Mouse (Mus musculus): ENCODE measurements around the gene Lipa.
A peak's percentile ranks its signal among the peaks of the same experiment; 100 is the strongest.

Lipa gene

DNA sequence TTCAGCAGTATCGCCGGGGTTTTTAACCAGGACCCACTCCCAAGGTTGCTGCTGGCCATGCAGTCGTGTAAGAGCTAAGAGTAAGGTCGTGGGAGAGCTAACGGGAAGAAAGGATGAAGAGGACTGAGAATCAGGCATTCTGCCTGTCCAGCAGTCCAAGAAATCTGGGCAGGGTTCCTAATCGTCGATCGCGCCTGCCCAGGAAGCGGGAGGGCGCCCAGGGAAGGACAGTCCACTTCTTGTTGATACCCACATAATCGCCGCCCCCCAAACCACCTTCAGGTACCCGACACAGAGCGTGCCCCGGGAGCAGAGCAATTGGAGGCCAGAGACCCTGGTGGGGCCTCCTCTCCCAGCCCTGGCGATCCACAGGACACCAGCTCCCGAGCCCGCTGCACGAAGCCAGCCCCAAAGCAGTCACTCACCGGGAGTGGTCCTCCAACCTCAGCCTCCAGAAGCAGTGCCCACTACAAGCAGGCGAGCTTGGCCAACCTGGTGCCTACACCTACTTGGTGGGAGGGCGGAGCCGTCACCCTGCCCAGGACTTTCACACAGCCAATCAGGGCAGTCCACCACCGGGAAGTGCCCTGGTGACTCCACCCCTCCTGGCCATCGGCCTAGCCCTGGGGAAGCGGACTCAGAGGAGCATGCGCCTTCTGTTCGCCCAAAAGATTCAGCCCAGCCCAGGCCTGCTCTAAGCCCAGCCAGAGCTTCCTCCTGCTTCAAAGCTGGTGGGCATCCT, at the start of gene Lipa:
Lipa (minus strand) TSS at position 534 of the 742 bp plus-strand sequence.
- peak; percentile 98 for DNase-seq

DNA sequence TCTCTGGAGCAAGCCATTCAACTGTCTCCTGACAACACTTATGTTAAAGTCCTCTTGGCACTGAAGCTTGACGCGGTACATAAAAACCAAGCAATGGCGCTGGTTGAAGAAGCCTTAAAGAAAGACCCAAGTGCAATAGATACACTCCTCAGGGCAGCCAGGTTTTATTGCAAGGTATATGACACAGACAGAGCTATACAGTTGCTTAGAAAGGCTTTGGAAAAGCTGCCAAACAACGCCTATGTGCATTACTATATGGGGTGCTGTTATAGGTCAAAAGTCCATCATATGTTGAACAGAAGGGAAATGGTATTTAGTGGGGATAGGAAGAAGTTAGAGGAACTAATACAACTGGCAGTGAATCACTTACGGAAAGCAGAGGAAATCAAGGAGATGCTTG, 46.4 kb upstream of the Lipa start:
- no peak for DNase-seq

DNA sequence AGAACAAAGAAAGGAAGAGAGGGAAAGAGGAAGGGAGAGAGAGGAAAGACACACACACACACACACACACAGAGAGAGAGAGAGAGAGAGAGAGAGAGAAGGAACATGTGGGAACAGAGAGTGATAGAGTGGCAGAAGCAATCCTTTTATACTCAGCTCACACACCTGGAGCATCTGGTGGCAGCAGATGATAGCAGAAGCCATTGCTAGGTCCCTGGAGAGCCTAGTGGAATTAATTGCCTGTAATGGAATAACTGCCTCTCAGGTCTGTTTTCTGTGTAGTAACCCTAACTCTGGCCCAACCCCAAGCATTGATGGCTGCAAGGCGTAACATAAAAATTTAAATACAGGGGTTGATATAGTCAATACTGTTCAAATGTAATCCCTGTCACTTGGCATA, 43.8 kb upstream of the Lipa start:
- no peak for DNase-seq

DNA sequence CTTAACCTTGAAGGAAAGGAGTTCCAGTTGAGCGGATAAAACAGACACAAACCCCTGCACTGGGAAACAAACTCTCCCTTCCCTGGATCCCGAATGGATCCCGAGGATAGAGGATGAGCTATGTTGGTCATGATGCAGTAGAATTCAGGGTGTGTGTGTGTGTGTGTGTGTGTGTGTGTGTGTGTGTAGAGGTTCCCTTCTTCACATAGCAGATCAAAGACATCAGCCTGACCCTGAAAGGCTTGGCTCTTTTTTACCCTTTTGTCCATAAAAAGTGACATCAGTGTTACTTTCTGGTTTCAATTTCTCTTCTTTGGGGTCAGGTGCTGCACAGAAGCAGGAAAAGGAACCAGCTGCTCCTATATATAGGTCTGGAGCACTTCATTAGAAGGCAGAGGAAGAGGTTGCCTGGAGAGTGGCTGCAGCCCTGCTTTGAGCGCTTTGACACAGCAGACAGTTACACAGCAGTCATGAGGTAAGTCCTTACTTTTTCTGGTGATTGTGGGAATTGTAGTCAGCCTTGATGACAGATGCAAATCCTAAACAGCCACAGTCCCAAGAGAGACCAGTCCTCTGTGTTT, 42.7 kb upstream of the Lipa start:
- peak; percentile 43 for DNase-seq

DNA sequence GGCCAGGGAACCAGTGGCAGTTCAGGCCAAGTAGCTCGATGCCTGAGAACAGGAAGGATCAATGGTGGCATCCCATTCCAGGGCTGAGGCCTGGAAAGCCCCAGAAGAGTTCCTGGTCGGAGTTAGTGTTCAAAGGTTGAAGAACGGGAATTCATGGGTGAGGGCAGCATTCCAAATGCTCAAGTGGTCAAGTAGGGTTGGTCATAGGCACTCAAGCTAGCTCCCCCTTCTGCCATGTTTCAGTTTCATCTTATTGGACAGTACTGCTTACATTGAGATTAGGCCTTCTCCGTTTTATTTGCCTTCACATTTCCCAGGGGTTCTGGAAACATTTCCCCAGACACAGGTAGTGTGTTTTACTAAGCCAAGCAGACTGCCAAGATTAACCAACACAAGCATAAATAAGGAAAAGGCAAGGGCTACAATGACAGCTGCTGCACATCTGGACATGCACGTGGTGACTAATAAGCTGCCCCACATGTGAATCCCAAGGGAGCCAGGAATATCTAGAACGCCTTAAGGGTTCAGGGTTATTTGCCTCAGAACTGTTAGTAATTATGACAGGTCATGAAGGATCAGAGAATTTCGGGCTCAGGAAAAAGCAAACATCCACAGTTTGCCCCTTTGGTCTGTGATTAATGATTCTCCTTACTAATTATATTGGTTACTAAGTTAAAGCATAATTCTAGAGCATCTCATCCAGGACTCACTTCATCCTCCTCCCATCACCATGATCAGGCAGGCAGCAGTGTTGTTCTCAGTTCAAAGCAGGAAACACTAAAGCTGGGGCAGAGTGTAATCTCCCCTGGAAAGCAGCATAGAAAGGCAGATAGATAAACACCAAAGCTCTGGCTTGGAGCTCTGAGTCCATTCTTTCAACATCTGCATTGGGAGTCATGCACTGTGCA, 42.0 kb upstream of the Lipa start:
- peak; percentile 76 for DNase-seq

DNA sequence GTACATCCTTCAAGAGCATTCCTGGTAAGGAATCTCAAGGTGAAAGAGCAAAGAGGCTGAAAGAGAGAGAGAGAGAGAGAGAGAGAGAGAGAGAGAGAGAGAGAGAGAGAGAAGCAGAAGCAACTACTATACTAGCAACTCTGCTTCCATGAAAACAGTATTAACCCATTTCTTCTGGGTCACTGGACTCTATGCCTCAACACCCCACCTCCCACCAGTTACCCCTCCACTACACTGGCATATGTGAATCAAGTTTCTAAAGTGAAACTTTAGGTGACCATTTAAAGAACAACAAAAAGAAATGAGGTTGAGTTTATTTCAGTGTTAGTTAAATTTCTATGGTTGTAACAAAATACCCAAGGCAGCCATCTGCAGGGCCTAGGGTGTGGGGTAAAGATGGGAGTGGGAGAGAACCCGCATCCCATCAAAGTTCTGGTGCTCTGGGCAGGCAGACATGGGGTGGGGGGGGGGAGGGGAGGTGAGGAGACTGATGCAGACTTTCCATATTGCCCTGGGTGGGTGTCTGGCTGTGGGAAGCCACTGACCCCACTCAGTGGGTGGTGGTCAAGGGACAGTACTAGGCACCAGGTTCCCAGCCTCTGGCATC, 39.0 kb upstream of the Lipa start:
- no peak for DNase-seq

DNA sequence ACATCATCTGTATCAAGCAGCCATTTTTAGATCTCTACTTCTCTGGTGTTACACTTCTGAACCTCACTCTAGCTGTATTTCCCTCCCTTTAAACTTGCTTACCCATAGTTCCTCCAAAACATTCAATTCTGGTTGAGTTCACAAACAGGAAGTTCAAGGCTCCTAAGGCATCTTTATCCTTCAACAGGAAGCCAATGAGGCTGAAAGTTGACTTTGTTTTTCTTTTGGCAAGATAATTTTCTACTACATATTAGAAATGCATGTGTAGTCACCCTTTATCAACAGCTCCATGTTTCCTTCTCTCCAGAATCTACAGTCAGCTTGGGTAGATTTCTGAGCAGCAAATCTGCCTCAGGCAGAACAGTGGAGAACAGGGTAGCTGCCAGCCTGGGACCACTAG, 35.3 kb upstream of the Lipa start:
- no peak for DNase-seq

DNA sequence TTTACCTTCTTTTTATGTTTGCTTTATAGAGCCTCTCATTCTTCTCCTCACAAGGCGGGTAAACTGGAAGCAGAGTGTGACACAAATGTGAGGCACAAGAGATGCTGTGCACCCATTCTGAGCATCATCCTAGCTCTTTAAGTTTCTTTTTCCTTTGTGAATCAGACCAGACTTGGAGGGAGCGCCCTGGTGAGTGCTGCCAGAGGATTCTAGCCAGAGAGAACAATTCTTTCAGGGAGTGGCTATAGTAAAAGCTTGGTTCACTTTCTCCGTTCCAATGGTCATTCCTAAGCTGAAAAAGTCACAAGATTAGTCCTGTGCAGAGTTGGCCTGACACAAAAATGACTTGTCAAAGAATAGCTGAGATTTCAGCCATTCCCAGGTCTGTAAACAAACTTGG, 29.3 kb upstream of the Lipa start:
- peak; percentile 36 for DNase-seq

DNA sequence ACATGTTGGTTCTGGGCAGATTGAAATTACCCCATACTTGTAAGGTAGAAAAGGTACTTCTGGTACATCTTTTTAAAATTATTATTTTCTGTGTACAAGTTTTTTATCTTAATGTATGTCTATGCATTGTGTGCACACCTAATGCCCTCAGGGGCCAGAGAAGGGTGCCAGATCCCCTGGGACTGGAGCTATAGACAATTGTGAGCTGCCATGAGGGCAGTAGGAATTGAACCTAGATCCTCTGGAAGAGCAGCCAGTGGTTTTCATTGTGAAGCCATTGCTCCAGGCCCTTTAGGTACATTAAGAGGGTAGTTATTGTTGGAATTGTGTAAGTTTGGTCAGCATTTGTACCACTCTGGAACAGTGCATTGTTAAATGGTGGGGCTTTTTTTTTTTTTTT, 26.8 kb upstream of the Lipa start:
- DNase-seq: no peak

DNA sequence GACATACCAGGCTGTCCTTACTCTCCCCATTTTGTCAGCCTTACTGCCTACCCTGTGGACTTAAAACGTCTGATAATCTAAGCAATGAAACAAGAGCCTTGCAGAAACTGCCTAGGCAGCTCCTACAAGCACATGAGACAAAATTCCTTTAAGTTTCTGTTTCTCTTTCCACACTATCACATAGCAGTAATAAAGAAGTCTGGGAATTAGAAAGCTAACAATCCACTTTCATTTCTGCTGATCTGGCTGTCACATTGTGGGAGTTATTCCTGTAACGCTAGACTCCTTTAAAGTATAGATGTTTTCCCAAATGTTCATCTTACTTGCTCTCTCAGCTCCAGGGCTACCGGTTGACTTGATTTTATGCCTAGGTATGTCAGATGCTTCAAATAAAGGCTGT, 26.2 kb upstream of the Lipa start:
- peak; percentile 23 for DNase-seq

DNA sequence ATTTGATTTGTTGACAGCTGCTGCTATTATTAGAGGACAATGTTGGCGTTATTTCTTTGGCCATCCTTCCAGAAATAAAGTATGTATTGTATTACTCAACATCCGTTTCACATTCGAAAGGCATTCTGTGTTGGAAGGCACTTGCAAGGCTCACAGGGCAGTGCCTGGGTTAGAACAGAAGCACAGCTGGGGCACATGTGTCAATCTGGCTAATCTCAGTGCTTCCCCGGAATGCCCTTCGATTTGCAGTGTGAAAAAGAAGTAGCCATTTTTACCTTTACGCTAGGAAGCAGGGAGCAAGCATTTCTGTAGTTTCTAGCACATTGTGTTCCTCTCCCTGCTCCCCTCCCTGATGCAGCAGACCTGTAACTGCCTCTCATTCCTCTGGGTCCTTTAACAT, 25.7 kb upstream of the Lipa start:
- peak; percentile 15 for DNase-seq

DNA sequence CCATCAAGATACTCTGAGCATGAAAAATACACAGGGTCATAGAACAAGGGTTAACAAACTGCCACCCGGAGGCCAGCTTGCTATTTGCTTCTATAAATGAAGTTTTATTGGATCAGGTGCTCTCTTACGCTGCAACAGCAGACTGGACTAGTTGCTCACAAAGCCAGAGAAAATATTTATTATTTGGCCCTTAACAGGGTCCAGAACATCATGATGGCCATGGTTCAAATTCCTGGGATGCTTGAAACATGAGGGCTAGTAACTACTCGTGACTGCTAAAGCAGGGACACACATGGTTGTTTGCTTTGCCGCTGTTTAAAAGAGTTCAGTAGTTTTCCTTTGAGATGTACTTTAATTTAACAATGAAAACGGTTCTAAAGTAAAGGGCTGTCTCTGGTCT, 24.7 kb upstream of the Lipa start:
- peak; percentile 78 for DNase-seq

DNA sequence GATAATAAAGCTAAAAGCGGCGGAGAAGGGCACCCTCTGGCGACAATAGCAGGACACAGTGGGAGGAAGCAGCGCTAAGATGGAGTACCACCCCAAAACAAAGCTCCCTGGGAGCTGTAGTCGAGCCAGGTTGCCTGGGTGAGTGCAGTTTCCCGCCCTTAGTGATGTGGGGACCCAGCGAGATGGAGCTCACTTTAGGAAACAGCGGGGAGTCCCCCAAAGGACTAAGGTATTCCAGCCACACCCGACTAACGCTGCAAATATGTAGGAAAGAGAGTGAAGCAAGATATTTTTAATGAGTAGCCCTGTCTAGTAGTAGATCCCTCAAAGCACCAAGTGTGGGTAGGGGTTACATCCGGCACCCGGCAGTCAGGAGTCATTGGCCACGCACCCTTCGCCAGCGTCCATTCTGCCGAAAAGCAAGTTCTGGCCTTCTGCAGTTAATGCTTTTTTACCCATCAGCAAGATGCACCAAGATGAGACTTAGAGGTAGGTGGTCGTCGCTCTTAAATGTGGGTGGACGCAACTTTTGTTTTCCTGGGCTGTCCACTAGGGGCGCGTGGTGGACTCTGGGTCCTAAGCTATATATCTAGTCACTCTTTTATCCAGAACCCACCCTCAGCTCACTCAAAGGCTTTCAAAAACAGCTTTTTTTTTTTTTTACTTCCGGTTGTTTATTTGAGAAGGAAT, 23.4 kb upstream of the Lipa start, which contains the start of gene Ifit2:
Ifit2 (plus strand) TSS at position 161 of the 690 bp plus-strand sequence.
- DNase-seq: peak; percentile 79

DNA sequence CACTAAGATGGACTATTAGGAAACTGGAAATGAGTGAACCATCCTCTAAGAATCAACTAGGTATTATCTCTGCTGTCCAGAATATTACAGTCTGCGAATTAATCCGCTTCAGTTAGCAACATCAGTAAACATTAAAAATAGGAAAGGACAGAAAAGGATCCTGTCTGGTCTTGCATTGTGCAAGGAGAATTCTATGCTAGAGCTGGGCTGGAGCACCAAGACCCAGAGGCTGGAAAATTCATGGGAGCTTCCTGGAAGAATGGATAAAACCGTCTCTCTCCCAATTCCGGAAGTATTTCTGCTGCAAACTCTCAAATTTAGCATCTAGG, 22.9 kb upstream of the Lipa start:
- DNase-seq: no peak

DNA sequence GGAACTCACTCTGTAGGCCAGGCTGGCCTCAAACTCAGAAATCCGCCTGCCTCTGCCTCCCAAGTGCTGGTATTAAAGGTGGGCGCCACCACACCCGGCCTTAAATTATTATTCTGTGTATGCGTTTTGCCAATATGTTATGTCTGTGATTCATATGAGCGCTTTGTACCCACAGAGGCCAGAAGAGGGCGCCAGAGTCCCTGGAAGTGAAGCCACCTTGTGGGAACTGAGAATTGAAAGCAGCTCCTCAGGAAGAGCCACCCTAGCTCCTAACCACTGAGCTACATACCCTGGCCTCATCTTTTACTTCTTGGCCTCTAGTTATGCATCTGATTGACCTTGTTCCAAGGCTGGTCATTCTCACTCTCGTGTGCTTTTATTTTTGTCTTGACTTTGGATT, 20.7 kb upstream of the Lipa start:
- DNase-seq: peak; percentile 91

DNA sequence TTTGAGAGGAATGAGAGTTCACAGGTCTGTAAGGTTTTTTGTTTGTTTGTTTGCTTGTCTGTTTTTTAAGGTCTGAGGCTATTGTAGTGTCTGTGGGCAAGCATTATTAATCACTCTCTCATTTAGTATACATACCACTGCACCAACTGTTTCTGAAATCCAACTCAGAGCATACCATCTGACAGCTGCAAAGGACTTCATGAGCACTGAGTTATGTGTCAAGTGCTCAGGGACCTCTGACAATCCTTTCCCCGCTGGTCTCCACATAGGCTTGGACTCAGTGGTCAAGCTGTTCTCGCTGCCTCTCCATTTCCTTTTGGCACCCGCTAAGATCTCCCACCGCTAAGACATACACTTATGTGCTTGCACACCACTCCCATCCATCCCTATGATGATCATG, 18.9 kb upstream of the Lipa start:
- DNase-seq: no peak

DNA sequence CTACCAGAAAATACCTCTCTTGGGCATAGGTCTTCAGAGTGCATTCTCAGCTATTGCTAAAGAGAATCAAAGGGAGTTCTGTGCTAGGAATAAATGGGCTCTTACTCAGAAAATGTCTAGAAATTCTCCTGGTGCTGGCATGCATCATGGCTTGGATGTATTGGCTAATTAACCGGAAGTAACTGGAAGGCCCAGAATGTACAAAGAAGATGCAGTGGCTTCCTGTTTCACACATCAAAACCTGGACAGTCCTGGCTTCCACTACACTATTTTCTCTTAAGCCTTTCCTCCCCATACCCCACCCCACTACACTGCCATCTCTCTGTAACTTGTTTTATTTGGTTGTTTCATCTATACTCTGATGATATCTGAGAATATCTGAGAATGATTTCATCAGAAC, 12.1 kb upstream of the Lipa start:
- DNase-seq: no peak

DNA sequence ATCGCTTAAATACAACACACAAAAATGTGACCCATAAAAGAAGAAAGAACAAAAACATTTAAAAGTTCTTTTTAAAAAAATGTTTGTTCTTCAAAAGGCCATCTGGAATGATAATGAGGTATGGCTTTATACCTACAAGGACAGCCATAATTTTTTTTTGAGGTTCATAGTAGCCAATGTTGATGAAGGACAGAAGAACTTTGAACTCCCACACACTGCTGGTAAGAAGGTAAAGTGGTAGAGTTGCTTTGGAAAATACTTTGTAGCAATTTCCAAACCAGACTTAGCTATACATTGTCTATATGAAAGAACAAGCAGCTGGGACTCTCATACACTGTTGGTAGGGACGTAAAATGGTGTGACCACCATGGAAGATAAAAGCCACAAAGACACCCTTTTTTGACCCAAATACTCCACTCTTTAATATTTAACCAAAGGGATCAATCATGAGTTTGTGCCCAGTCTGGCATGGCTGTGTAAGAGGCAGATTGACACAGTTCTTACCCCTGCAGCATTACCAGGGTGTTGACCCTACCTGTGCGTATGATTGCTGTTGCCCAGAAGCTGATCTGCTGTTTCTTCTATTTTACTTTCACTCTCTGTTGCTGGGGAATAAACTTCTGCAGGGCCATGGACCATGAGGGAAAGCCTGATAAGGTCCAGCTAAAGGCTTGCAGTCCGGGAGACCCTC, 4.9 kb upstream of the Lipa start:
- DNase-seq: peak; percentile 23

DNA sequence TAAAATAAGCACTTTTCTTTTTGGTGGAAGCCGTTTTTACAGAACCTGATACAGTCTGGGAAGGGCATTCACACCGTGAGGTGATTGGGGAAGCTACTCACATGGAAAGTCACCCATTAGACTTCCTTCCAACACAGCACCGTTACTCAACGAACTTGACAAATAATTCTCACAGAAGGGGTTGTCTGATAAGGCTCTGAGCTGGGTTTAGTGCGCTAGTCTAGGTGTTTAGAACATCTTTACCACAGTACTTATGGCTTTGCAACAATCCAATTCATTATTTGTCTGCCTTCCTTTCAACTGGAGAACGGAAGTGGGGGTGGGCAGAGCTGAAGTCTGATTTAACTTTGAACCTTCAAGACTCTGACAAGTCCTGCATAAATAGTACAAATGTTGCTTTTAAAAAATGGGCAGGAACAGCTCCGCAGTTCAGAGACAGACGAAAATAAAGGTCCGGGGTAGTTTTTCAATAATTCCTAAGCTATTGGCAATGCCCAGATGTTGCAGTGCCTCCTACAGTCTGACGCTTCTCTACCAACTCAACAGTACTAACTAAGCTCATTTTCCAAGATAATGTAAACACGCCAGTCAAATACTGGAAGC, 852 bp downstream of the Lipa start:
- DNase-seq: peak; percentile 70

DNA sequence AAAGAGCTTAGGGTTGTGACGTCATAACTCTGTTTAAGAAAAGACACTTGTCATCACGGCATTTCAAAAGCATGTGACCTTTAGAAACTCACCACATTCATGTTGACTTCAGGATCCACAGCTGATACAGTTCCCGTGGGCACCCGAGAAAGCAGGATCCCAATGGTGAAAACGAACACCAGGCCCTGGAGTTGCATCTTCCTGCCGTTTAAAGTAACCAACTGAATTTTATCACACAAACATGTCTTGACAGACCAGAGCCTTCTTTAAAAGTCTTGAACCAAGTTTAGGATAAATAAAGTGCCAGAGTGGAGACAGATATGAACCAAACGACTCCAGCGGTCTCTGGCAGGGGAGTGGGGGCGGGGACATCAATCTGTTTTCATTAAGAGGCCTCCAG, 2.6 kb downstream of the Lipa start:
- DNase-seq: peak; percentile 37

DNA sequence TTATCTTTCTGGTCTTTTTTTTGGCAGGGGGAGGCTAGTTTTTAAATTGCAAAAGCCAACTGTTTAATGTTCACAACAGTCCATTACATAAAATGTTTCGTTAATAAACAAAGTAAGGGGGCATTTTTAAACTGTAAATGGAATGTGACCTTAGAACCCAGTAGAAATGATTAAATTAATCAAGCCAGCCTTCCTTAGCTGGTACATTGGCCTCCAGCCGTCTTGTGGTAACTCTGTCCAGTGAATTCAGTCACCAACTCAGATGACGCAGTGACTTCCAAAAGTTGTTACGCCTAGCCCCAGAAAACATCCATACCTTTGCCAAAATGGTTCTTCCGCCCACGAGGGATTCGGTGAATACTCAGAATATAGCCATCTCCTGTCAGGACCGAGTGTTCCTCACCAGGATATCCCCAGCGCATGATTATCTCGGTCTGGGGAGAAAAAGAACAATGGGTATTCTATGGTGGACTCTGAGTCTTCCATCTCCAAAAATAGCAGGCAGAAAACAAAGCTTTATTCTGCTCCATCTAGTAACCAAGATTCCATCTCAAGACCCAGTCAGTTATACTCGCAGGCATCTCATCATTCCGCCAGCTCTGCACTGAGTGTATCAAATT, 4.1 kb downstream of the Lipa start:
- DNase-seq: peak; percentile 82
